Mouse (Mus musculus) forebrain, embryonic 12.5 days (tissue): ENCODE measurements at regions not wholly inside any gene's neighbourhood (a gene's known extent, or its start where the extent isn't known, plus 50 kb on each side); places are given as distances from the start of the nearest gene placed in this dataset.
A peak's percentile ranks its signal among the peaks of the same experiment; 100 is the strongest.

Experiments
- ATAC-seq: fragments of 200-750 bp; cut with Nextera tagmentation; 2 replicates; pipeline ENCODE4 v1.8.0; 2017; ENCODE audit warnings: moderate TSS enrichment; ENCODE audit not compliant: low FRiP score
- H3K27ac ChIP-seq: fragments of 300-500 bp; sonication (generic); 2 replicates; pipeline ENCODE4 v1.5.1; 2016; ENCODE audit warnings: mild to moderate bottlenecking
- H3K27me3 ChIP-seq: fragments of 300-500 bp; sonication (generic); 2 replicates; pipeline ENCODE4 v1.6.1; 2016; ENCODE audit warnings: mild to moderate bottlenecking
- H3K36me3 ChIP-seq: fragments of 300-500 bp; sonication (generic); replicated peaks from 2 replicates; pipeline ENCODE4 v1.6.1; 2016; ENCODE audit warnings: mild to moderate bottlenecking
- H3K4me1 ChIP-seq: fragments of 300-500 bp; sonication (generic); 2 replicates; pipeline ENCODE4 v1.6.1; 2016
- H3K4me2 ChIP-seq: fragments of 300-500 bp; sonication (generic); 2 replicates; pipeline ENCODE4 v1.6.1; 2016; ENCODE audit warnings: mild to moderate bottlenecking, moderate library complexity
- H3K4me3 ChIP-seq: fragments of 300-500 bp; sonication (generic); replicated peaks from 2 replicates; pipeline ENCODE4 v1.5.1; 2016; ENCODE audit warnings: mild to moderate bottlenecking
- H3K9ac ChIP-seq: fragments of 300-500 bp; sonication (generic); 2 replicates; pipeline ENCODE4 v1.6.1; 2016; ENCODE audit warnings: mild to moderate bottlenecking
- H3K9me3 ChIP-seq: fragments of 300-500 bp; sonication (generic); 2 replicates; pipeline ENCODE4 v1.6.1; 2016
- WGBS: fragments of 180-500 bp; shearing (Covaris S2); methylation state at CpG from one replicate; pipeline ENCODE4 v1.1.7; 2016; 5-methylcytosine and 5-hydroxymethylcytosine counted together

DNA sequence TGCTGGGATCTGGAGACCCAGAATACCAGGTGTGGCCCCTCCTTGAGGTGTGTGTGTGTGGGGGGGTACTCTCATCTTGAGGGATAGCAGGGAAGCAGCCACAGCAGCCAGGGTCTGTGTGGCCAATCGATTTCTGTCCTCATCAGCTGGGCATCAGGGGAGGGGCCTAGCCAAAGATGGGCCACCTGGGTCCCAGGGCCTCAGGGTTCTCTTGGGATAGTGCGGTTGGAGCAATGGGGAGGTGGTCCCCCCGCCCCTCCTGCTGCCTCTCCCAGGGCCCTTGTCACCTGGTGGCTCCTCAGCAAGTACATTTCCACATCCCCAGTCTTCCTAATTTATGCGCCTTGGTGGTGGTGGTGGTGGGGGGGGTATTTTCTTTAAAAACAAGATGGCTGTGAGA is 55.4 kb downstream of the Uncx start:
- Histone ChIP-seq H3K4me2 (peak overlapping the region; percentile 53), H3K27me3 (peaks cover 77% of the 10 kb centered on the region), H3K4me3 (no peak overlapping the region), H3K9ac (peak overlapping the region; percentile 45; the same call in 1 of the 2 replicates), H3K27ac (peak overlapping the region; percentile 85), H3K36me3 (no peaks in the 10 kb centered on the region), H3K4me1 (peaks cover 37% of the 10 kb centered on the region), H3K9me3 (no peaks in the 10 kb centered on the region)
- WGBS: 8% methylated on average over 4 of the region's 4 CpGs
- ATAC-seq: peak; percentile 39

DNA sequence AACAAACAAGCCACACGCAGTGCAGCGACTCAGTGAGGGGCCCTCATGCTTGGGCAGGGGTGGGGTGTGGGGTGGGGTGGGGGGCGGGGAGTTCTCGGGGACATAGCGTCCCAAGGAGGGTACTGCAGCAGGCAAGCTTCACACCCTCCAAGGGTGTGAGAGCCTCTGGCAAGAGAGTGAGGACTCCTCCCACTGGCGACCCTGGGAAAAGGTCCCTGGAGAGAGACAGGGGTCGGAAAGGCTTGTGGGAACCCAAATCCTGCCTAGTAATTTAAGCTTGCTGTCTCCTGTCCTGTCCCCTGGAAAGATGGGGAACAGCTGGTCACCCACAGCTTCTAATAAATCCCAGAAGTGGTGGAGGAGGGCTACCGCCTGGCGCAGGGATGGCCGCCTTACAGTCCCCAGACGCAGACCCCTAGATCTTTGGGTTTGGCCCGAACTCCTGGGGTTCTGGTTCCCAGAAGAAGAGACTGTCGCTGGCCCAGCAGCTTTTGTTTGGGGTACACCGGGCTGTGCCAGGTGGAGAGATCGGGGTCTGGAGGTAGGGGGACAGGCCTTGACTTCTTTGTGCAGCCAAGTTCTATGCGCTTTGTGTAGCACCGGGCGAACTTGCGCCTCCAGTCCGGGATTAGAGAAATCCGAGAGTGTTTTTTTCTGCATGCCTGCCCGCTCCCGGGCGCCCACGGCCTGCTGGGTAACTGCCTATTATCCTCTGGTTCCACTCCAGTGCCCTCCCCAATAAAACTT is 56.1 kb downstream of the Uncx start:
- H3K4me3 ChIP-seq: peak overlapping the region; percentile 8
- peaks cover 82% of the 10 kb centered on the region for H3K27me3 ChIP-seq
- peaks cover 34% of the 10 kb centered on the region for H3K4me1 ChIP-seq
- H3K27ac ChIP-seq: peak overlapping the region; percentile 85
- H3K36me3 ChIP-seq: no peaks in the 10 kb centered on the region
- no peaks in the 10 kb centered on the region for H3K9me3 ChIP-seq
- H3K9ac ChIP-seq: peak overlapping the region; percentile 48; the same call in 1 of the 2 replicates
- ATAC-seq: peak; percentile 86
- under 1% methylated on average over 25 of the region's 25 CpGs for WGBS
- H3K4me2 ChIP-seq: peak overlapping the region; percentile 53

DNA sequence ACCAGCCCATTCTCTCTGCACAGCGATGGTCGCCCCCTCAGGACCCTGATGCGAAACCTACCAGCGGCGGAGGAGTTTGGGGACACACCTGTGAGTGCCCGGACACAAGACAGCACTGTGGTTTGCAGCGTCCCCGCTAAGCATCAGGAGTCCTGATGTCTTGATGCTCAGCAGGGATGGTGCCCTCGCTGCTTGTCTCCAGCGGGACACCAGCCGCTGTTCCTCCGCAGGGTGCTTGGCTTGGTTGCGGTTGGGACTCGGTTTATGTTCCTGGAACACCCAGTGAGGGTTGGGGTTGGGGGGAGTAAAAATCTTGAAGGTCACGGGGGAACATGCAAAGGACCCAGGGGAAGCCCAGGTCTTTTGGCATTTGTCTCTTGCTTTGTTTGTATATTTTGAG is 56.9 kb downstream of the Uncx start:
- ATAC-seq: peak; percentile 10; the same call in 1 of the 2 replicates
- 0 out of 2 replicates have a peak overlapping the region, but pooled peaks have one; percentile 8 for H3K4me3 ChIP-seq
- peaks cover 81% of the 10 kb centered on the region for H3K27me3 ChIP-seq
- WGBS: 4% methylated on average over 15 of the region's 15 CpGs
- no peaks in the 10 kb centered on the region for H3K36me3 ChIP-seq
- H3K4me2 ChIP-seq: peak overlapping the region; percentile 53
- no peaks in the 10 kb centered on the region for H3K9me3 ChIP-seq
- H3K9ac ChIP-seq: peak overlapping the region; percentile 21; the same call in 1 of the 2 replicates
- H3K27ac ChIP-seq: peak overlapping the region; percentile 85; the same call in 1 of the 2 replicates
- H3K4me1 ChIP-seq: peaks cover 33% of the 10 kb centered on the region

DNA sequence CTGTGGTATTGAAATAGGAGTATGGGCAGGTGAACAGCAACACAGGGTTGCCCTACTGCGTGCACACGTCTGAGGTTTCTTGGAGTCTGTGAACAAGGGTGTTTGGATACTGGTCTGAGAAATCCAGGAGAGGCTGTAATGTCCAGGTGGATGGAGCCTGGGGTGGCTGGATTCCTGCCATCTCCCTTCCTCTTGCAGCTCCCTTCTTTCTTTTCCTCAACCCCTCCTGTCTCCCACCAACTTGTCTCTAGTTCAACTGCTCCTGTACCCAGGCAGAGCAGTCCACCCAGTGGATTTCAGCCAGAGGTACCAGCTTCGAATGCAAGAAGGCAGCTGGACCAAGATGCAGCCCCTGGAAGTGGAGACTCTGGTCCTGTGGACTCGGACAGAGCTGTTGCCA is 59.6 kb downstream of the Uncx start:
- Histone ChIP-seq H3K4me3 (no peak overlapping the region), H3K27ac (no peak overlapping the region), H3K27me3 (peaks cover 78% of the 10 kb centered on the region), H3K36me3 (no peaks in the 10 kb centered on the region), H3K9me3 (no peaks in the 10 kb centered on the region), H3K9ac (no peak overlapping the region), H3K4me2 (no peak overlapping the region), H3K4me1 (peaks cover 30% of the 10 kb centered on the region)
- no peak for ATAC-seq
- 76% methylated on average over 4 of the region's 4 CpGs for whole genome bisulfite sequencing

- no peak overlapping the region for H3K4me3 ChIP-seq
- no peak overlapping the region for H3K4me2 ChIP-seq
- WGBS: 34% methylated on average over 4 of the region's 4 CpGs
- H3K36me3 ChIP-seq: no peaks in the 10 kb centered on the region
- no peak overlapping the region for H3K9ac ChIP-seq
- H3K4me1 ChIP-seq: peaks cover 23% of the 10 kb centered on the region
- no peak for ATAC-seq
- H3K27me3 ChIP-seq: peaks cover 73% of the 10 kb centered on the region
- H3K27ac ChIP-seq: no peak overlapping the region
- H3K9me3 ChIP-seq: no peaks in the 10 kb centered on the region
Observed at GRCm38 (mm10) chr5:139603535-139603934, 60.2 kb downstream of the Uncx start.

- Histone ChIP-seq H3K9ac (no peak overlapping the region), H3K4me3 (no peak overlapping the region), H3K4me1 (peaks cover 15% of the 10 kb centered on the region), H3K27ac (no peak overlapping the region), H3K9me3 (no peaks in the 10 kb centered on the region), H3K27me3 (peaks cover 65% of the 10 kb centered on the region), H3K4me2 (no peak overlapping the region), H3K36me3 (no peaks in the 10 kb centered on the region)
- WGBS: 57% methylated on average over 4 of the region's 4 CpGs
- ATAC-seq: no peak
Observed at GRCm38 (mm10) chr5:139604327-139604726, 61.0 kb downstream of the Uncx start.

DNA sequence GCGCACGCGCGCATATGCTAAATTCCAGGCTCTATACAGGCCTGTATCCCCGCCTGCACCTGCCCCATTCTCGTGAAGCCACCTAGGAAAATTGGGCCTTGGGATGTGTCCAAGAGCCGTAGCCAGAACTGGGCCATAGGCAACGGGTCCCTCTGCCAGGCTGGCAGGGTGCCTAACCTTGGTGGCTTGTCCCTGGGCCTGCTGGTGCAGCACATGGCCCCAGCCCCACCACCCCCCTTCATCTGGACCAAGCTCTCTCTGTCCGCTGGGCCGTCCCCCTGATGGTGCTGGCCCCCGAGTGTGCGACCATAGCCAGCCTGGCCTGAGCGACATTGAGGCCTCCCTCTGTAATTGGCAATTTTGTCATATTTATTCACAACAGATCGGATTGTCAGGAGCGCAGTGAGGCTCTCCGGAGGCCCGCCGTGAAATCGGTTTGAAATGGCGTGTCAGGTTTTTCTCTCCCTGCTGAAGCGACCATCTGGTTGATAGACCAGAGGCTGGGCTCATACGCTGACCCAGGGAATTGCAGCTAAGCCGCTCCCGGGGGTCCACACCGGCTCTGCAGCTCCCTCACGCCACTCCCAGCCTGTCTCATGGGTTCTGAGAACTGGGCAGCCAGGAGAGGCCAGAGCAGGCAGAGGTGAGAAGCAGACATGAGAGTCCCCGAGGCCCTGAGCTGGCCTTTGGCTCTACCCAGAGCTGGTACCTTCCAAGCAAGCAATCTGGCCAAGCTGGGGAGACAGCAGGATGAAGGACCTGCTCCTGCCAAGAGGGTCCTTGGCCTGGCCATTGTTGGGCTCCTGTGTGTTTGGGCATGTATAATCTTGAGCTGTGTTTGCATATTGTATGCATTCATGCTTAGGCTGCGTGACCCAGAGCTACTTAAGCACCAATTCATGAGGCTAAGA is 67.6 kb downstream of the Uncx start:
- ATAC-seq: no peak
- H3K4me3 ChIP-seq: no peak overlapping the region
- H3K9me3 ChIP-seq: no peaks in the 10 kb centered on the region
- 0 out of 2 replicates have a peak overlapping the region, but pooled peaks have one; percentile 15 for H3K4me2 ChIP-seq
- H3K9ac ChIP-seq: no peak overlapping the region
- peak overlapping the region; percentile 56 for H3K27ac ChIP-seq
- no peaks in the 10 kb centered on the region for H3K36me3 ChIP-seq
- 74% methylated on average over 28 of the region's 28 CpGs for WGBS
- H3K27me3 ChIP-seq: peaks cover 40% of the 10 kb centered on the region
- peaks cover 12% of the 10 kb centered on the region for H3K4me1 ChIP-seq

DNA sequence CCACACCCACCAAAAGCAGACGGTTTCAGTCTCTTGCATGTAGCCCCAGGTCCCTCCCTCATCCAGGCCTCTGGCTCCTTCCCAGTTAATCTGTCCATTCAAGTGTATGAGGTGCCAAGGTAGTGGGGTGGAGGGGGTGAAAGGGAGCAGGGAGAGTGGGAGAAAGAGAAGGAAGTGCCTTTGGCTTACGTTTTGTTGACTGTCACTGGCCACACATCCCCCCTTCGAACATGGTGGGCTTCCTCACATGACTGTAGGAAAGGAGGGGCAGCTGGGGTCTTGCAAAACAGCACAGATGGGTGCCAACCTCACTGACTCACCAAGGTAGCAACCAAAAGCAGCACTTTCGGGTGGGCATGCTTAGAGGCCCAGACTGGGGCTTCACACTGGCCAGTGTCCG is 68.9 kb downstream of the Uncx start:
- Histone ChIP-seq H3K9ac (no peak overlapping the region), H3K27ac (no peak overlapping the region), H3K27me3 (peaks cover 48% of the 10 kb centered on the region)

GRCm38 (mm10) chr5:139612676-139613075 is 69.4 kb downstream of the Uncx start:
- Histone ChIP-seq H3K36me3 (no peaks in the 10 kb centered on the region), H3K4me1 (peaks cover 12% of the 10 kb centered on the region), H3K27ac (no peak overlapping the region), H3K27me3 (peaks cover 50% of the 10 kb centered on the region), H3K4me3 (no peak overlapping the region), H3K4me2 (no peak overlapping the region), H3K9ac (no peak overlapping the region), H3K9me3 (no peaks in the 10 kb centered on the region)
- no peak for ATAC-seq
- 75% methylated on average over 6 of the region's 6 CpGs for WGBS

More for the DNA sequence above, 68.9 kb downstream of the Uncx start:
- no peaks in the 10 kb centered on the region for H3K9me3 ChIP-seq
- 71% methylated on average over 5 of the region's 5 CpGs for WGBS
- no peak overlapping the region for H3K4me3 ChIP-seq
- peaks cover 12% of the 10 kb centered on the region for H3K4me1 ChIP-seq
- no peak overlapping the region for H3K4me2 ChIP-seq
- no peak for ATAC-seq
- no peaks in the 10 kb centered on the region for H3K36me3 ChIP-seq

DNA sequence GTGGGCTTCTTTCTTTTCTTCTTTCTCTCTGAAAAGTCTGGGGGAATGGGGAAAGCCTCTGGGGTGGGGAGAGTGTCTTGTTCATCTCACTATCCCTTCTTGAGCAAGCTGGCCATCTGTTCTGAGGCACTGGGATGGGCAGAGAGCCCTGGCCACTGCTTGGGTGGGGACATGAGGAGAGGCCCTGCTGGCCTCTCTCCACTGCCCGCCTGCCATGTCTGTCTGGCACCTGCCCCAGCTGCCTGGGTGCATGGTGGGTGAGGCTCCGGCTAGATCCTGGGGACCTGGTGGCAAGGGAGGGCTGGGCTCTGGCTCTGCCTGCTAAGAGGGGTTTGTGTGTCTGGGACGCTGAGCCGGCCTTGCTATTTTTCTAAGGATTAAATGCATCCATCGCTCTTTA is 70.3 kb downstream of the Uncx start:
- H3K4me3 ChIP-seq: no peak overlapping the region
- H3K27ac ChIP-seq: no peak overlapping the region
- 73% methylated on average over 5 of the region's 5 CpGs for WGBS
- no peaks in the 10 kb centered on the region for H3K36me3 ChIP-seq
- peaks cover 60% of the 10 kb centered on the region for H3K27me3 ChIP-seq
- no peak overlapping the region for H3K4me2 ChIP-seq
- no peaks in the 10 kb centered on the region for H3K9me3 ChIP-seq
- ATAC-seq: no peak
- no peak overlapping the region for H3K9ac ChIP-seq
- peaks cover 12% of the 10 kb centered on the region for H3K4me1 ChIP-seq

GRCm38 (mm10) chr5:139619301-139620161 is 76.2 kb downstream of the Uncx start:
- 21% methylated on average over 36 of the region's 36 CpGs for WGBS
- Histone ChIP-seq H3K27ac (no peak overlapping the region), H3K4me3 (no peak overlapping the region), H3K4me2 (peak overlapping the region; percentile 19), H3K9ac (no peak overlapping the region; the same call in 1 of the 2 replicates), H3K4me1 (peaks cover 18% of the 10 kb centered on the region), H3K27me3 (peaks cover 84% of the 10 kb centered on the region), H3K36me3 (no peaks in the 10 kb centered on the region), H3K9me3 (no peaks in the 10 kb centered on the region)
- ATAC-seq: no peak
